Mouse (Mus musculus) left cerebral cortex, adult 11 months (tissue): ENCODE data around the gene 2900026A02Rik.
A peak's percentile ranks its signal among the peaks of the same experiment; 100 is the strongest.
"Not testable (repeated sequence)": the region's sequence is repeated elsewhere in the genome, so short reads cannot be mapped to it uniquely, and the experiment has no call there.

Experiments
- DNase-seq: peaks from one replicate; pipeline ENCODE4 v3.0.0; 2022; ENCODE audit warnings: low spot score

2900026A02Rik gene

DNA sequence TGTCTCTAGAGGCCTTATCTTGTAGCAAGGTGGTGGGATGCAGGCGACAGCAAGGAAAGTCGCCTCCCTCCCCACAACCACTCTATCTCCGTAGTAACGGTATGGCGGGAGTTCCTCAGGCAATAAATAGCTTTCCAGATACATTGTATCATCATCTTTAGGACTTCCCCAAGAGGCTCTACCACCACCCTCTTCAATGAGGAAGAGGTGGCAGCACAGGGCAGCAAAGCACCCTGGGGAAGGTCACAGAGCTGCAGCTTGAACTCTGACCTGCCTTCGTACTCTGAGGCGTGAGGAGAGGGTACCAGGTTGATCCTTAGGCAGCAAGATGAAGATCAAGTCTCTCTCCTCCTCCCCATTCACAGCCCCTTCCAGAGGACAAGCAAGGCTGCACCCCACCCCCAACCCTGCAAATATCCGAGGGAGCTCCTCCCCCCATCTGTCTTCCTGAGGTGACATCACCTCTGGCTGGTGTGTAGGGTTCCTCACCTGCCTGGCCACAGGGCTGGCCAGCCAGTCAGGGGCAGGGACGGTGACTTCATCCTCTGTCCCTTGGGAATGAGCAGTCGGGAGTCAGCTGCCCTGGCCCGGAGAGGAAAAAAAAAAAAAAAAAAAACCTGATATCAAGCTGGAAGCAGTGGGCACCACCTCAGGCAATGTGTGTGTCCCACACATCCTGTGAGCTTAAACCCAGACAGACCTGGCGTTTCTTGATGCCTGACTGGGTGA is 98.5 kb downstream of the 2900026A02Rik start:
- DNase-seq, result no peak

GRCm38 (mm10) chr5:113121591-113121875 is 99.5 kb downstream of the 2900026A02Rik start:
- DNase-seq, result no peak

DNA sequence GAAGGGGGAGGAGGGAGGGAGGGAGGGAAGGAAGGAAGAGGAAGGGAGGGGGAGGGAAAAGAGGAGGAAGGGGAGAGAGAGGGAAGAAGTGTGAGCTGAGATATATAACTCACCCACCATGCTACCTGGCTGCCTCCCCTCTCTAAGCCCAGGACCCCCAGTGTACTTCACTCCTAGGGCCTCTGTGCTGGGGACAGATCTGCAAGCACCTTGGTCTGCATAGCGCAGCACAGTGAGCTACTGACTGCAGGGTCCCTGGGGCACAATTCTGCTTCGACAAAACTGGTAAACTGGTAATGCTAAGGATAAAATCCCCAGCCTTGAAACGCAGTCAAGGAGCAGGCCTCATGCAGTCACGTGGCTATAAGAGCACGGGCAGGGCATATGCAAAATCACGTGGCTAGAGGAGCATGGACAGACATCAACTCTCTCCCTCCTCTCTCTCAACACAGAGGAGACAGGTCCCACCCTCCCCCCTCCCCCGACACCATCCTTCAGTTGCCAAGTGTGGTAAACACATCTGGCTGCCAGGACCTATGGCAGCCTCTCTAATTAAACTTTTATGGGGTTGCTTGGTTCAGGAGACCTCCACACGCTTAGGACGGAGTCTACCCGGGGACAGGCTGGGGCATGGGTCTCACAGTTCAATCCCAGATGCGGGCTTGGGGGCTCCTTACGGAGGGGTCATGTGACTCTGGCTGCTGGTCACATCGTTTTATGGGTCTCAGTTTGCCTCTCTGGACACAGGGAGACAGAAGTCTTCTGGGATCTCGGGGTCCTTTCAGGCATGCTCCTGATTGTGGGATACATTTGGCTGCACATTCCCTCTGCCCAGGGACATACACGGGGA is 100.1 kb downstream of the 2900026A02Rik start:
- no peak for DNase-seq

GRCm38 (mm10) chr5:113119861-113120465 is 101.1 kb downstream of the 2900026A02Rik start:
- DNase-seq, result peak; percentile 53

DNA sequence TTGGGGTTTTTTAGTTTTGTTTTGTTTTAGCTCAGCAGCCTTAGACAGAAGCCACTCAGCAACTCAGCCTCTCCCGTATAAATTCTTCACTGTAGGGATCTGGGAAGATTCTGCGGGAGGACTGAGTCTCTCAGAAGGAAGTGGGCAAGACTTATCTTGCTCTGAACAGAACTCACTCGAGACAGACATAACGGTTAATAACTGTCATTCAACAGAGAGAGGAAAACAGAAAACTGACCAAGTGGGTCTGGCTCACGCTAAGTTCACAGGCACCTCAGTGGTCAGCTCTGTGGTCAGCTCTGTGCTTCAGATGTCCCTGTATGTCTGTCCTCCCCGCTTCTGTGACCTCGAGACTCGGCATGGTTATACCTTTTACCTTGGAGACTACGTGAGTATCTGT is 101.7 kb downstream of the 2900026A02Rik start:
- no peak for DNase-seq

GRCm38 (mm10) chr5:113118695-113119094 is 102.3 kb downstream of the 2900026A02Rik start:
- DNase-seq, result no peak

- no peak for DNase-seq
Observed at GRCm38 (mm10) chr5:113117361-113117760, 103.7 kb downstream of the 2900026A02Rik start.

- DNase-seq, result no peak
Observed at GRCm38 (mm10) chr5:113115896-113116295, 105.1 kb downstream of the 2900026A02Rik start.

GRCm38 (mm10) chr5:113114264-113115225 is 106.5 kb downstream of the 2900026A02Rik start:
- no peak for DNase-seq

GRCm38 (mm10) chr5:113113120-113113519 is 107.9 kb downstream of the 2900026A02Rik start:
- no peak for DNase-seq

DNA sequence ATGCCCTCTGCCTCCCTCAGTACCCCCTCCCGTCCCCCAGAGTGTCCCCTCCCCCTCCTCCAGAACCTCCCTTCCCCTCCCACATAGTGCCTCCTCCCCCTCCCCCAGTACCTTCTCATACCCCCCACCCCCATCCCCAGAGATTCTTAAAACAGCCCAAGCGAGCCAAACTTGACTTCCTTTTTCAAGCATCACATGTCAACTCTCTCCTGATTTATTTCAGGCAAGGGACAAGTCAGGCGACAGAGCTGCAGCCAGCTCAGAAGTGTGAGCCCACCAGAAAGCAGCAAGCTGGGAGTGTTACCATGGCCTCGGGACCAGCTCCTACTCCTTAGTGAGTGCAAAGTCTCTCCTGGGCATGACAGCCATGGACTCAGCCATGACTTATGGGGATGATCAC is 109.7 kb downstream of the 2900026A02Rik start:
- no peak for DNase-seq

DNA sequence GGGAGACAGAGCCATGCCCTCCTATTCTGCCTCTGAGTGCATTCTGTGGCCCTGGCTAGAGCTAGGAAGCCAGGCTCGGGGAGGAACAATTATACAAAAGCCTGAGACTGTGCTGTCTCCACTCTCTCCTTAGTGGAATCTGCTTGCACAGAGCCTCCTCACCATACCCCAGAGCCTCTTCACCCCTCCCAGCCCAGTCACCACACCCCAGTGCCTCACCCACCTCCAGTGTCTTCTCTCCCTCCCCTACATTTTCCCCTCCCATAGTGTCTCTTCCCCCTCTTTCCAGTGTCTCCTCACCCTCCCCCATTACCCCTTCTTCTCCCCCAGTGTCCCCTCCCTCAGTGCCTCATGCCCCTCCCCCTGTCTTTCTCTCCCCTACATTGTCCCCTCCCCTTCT is 110.1 kb downstream of the 2900026A02Rik start:
- no peak for DNase-seq

GRCm38 (mm10) chr5:113109651-113110050 is 111.4 kb downstream of the 2900026A02Rik start:
- not testable (repeated sequence) for DNase-seq

DNA sequence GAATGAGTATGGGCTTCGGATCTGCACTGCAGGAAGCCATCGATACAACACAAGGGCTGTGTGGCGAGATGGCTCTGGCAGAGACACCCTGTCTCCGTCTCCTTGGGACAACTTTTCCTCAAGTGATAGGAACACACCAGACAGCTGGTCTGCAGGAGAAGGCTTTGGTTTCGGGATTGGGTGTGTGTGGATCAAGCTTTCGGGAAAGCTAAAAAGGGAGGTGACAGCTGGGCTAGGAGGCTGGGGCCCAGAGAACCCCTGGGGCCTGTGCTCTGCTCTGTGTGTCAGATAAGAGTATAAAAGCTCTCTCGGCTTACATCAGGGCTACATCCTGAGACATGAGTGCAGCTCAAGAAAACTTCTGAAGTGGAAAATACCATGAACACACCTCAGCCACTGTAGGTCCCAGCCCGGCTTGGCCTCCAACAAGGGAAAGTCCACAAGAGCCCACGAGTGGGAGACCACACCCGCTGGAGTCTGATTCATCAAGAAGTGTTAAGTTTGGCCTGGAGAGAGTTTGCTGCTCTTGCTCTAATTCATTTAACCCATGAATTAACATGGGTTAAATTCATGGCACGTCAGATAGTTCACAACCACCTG is 112.8 kb downstream of the 2900026A02Rik start:
- no peak for DNase-seq

GRCm38 (mm10) chr5:113107709-113108108 is 113.3 kb downstream of the 2900026A02Rik start:
- no peak for DNase-seq

GRCm38 (mm10) chr5:113106594-113106993 is 114.4 kb downstream of the 2900026A02Rik start:
- DNase-seq, result no peak

DNA sequence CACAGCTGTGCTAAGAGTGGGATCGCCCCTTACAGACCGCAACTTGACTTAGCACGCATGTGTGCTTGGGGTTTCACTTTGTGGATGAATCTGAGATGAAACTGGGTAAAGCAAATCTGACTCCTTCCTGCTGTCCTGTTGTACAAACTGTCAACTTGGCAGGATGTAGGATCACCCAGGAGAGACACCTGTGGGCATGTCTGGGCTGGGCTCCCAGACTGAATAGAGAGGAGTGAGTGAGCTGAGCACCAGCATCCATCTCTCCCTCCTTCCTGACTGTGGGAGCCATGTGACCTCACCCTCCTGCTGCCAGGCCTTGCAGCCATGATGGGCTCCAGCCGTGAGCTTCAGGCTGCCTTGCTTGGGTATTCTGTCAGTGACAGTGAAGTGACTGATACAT is 115.6 kb downstream of the 2900026A02Rik start:
- no peak for DNase-seq

- no peak for DNase-seq
Observed at GRCm38 (mm10) chr5:113105035-113105434, 116.0 kb downstream of the 2900026A02Rik start.

- no peak for DNase-seq
Observed at GRCm38 (mm10) chr5:113102455-113102854, 118.6 kb downstream of the 2900026A02Rik start.

DNA sequence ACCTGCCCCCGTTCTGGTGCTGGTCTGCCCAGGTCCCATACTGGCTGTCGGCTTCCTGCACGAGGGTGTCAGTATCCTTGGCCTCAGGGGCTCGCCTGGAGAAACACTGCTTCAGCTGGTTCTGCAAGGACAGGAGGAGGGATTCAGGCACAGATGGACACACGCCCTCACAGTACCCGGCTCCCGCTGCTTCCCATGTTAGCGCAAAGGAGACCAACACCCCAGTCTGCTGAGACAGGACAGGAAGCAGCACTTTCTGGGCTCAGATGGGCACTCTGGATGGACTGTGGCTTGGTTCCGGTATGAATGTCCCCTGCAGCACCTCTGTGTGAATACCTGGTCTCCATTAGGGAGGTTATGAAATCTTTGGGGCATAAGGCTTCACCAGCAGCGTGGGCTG is 119.6 kb downstream of the 2900026A02Rik start:
- DNase-seq, result no peak

DNA sequence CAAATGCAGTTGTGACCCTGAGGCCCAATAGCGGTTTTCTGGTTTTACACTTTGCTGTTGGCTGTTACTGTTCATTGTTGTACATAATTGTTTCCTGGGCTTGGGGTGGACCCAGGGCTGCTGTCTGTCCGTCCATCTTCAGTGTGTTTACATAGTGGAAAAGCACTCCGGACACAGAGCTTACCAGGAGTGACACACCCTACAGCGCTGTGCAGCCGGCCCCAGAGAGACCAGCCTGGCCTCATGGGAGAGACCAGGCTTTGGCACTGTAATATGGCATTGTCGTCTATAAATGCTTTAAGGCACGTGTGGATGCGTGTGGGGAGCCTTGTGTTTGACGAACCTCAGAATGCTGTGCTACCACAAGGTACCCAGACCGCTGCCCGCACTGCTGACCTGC is 120.6 kb downstream of the 2900026A02Rik start:
- no peak for DNase-seq
